Mouse (Mus musculus): ENCODE results near the gene Pla2g12b. TPM values are rescaled to one million over a fixed set of nuclear protein-coding genes. Genes with fewer than 3 reads are reported as not detected.
A peak's percentile ranks its signal among the peaks of the same experiment; 100 is the strongest.

Pla2g12b gene
- polyA plus RNA-seq, 1 experiment from 2014 or later, result not detected

DNA sequence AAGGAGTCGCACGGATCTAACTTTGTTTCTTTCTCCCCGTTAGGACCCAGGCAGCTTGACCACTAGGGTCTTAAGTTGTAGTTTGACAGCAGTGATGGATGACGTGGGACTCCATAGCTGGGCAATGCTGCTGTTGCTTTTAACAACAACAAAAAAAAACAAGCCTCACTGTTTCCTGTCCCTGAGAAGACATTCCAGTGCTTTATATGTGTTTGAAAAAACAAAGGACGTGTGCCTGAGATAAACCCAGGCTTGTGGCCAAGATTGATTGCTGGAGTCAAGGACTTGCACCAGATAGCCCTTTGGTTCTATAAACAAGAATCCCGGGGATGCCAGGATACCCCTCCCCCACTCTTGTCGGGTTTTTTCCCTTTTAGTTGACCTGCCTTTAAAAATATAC, 39.8 kb downstream of the Pla2g12b start:
- no peak for ATAC-seq (ENCODE audit: low FRiP score)
- H3K9me3 ChIP-seq (replicated peaks), result no peaks in the 10 kb centered on the region
- WGBS, result 17% methylated on average over 7 of the region's 7 CpGs
- no peak overlapping the region for H3K4me2 ChIP-seq
- H3K27ac ChIP-seq (replicated peaks), result no peak overlapping the region
- no peak overlapping the region for H3K9ac ChIP-seq (replicated peaks)
- H3K36me3 ChIP-seq, result no peaks in the 10 kb centered on the region
- H3K4me3 ChIP-seq (replicated peaks), result no peak overlapping the region
- H3K4me1 ChIP-seq, result 0 out of 2 replicates have a peak, but pooled peaks cover 7% of the 10 kb centered on the region
- H3K27me3 ChIP-seq (replicated peaks), result no peaks in the 10 kb centered on the region

DNA sequence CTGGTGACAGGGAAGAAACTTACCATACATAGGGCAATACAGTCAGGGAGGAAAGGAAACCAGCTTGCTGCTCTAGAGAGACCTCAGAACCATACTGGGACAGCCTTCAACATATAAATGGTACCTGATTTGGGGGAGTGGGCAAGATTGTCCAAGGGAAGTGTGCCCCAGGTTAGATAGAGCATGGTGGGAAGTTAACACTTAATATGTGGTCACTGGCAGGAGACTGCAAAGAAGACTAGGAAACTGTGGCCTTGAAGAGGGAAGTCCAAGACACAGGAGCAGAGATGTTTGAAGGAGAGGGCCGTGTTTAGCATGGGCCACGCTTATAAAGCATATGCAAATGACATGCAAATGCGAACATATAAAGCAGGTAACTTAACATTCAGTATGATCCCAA, 40.6 kb downstream of the Pla2g12b start:
- Histone ChIP-seq H3K9me3 (replicated peaks) (no peaks in the 10 kb centered on the region), H3K4me3 (replicated peaks) (no peak overlapping the region), H3K36me3 (no peaks in the 10 kb centered on the region), H3K4me2 (no peak overlapping the region), H3K4me1 (0 out of 2 replicates have a peak, but pooled peaks cover 7% of the 10 kb centered on the region), H3K27ac (replicated peaks) (no peak overlapping the region), H3K9ac (replicated peaks) (no peak overlapping the region), H3K27me3 (replicated peaks) (no peaks in the 10 kb centered on the region)
- 61% methylated on average over 3 of the region's 3 CpGs for WGBS
- no peak for ATAC-seq (ENCODE audit: low FRiP score)

DNA sequence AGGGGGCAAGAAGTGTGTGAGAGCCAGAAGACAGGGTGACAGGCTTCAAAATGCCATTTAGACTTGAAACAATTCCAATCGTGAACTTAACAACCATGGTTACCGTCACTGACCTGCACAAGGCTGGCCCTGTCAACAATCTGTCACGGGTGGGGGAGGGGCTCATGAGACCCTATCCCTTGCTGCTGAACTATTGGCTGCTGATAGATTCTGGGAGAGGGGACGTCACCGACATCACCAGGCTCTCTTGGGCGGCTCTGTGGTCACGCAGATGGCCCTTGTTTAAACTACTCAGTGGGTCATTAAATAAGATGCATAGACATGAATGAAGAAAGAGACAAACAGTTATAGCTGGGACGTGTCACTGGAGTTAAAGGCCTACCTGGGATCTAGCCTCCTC, 41.2 kb downstream of the Pla2g12b start:
- Histone ChIP-seq H3K4me1 (0 out of 2 replicates have a peak, but pooled peaks cover 4% of the 10 kb centered on the region), H3K27ac (replicated peaks) (no peak overlapping the region), H3K4me3 (replicated peaks) (no peak overlapping the region), H3K9me3 (replicated peaks) (no peaks in the 10 kb centered on the region), H3K27me3 (replicated peaks) (no peaks in the 10 kb centered on the region), H3K9ac (replicated peaks) (no peak overlapping the region), H3K4me2 (no peak overlapping the region), H3K36me3 (no peaks in the 10 kb centered on the region)
- no peak for ATAC-seq (ENCODE audit: low FRiP score)
- WGBS, result 32% methylated on average over 8 of the region's 8 CpGs

DNA sequence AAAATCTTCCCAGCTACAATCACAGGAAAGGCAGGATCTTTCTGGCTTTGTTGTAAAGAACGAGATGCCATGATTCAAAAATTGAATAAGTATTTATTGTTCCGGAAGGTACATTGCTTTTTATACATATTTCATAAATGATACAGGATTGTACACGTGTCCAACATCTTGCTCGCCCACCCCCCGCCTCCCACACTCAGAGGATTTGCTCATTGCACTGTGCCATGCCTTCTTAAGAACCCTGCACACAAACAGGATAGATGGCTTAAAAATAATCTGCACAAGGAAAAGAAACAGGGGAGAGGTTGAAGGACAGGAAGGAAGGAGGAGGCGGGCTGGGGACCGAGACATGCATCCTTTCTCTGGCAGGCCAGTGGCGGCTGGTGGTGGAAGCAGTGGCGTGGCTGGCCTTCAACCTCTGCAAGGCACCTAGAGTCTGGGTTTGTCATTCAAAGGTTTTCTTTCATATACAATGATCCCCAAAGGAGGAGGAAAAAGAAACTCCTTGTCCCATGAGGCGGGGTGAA, 43.5 kb downstream of the Pla2g12b start:
- peaks cover 5% of the 10 kb centered on the region; the same call in 1 of the 2 replicates for H3K4me1 ChIP-seq
- no peaks in the 10 kb centered on the region for H3K27me3 ChIP-seq (replicated peaks)
- 92% methylated on average over 10 of the region's 10 CpGs for WGBS
- no peak overlapping the region for H3K4me2 ChIP-seq
- ATAC-seq (ENCODE audit: low FRiP score), result no peak
- no peak overlapping the region for H3K27ac ChIP-seq (replicated peaks)
- no peaks in the 10 kb centered on the region for H3K9me3 ChIP-seq (replicated peaks)
- H3K36me3 ChIP-seq, result no peaks in the 10 kb centered on the region
- H3K4me3 ChIP-seq (replicated peaks), result no peak overlapping the region
- no peak overlapping the region for H3K9ac ChIP-seq (replicated peaks)

DNA sequence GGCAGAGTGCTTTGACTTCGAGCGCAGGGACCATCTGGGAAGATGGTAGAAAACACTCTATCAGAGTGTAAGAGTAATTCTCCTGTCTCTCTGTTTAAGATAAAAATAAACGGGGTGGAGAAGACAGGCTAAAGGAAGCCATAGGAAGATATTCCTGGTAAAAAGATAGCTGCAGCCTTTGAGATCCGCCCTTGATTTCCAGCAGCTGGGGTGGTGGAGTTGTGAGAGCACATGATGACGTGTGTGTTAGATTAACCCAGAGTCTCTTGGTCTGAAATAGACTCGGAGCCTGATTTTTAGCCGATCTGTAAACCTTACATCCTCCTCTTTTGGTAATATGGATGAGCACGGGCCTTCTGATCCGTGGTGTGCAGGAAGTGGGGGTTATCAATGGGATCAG, 44.1 kb downstream of the Pla2g12b start:
- Histone ChIP-seq H3K27ac (replicated peaks) (no peak overlapping the region), H3K27me3 (replicated peaks) (no peaks in the 10 kb centered on the region), H3K36me3 (no peaks in the 10 kb centered on the region), H3K4me3 (replicated peaks) (no peak overlapping the region), H3K9me3 (replicated peaks) (no peaks in the 10 kb centered on the region), H3K9ac (replicated peaks) (no peak overlapping the region), H3K4me2 (no peak overlapping the region), H3K4me1 (peaks cover 6% of the 10 kb centered on the region; the same call in 1 of the 2 replicates)
- WGBS, result 86% methylated on average over 9 of the region's 9 CpGs
- ATAC-seq (ENCODE audit: low FRiP score), result no peak

DNA sequence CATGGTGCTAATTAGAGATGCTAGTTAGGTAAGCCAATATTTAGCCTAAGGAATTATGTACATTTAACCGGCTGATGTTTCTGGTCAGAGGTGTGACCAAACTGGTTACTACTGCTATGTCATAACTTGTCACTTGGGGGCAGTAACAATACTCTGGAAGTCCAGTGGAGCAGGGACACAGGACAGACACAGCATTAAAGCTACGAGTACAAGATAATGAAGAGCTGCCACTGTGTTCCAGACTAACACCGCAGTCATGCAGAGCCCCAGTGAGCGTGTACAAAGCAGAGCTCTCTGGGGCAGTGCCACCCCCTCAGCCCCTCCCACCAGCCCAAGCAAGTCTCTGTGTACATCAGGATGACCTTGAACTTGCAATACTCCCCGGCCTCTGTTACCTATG, 48.4 kb downstream of the Pla2g12b start:
- Histone ChIP-seq H3K27me3 (replicated peaks) (no peaks in the 10 kb centered on the region), H3K9ac (replicated peaks) (no peak overlapping the region), H3K4me2 (no peak overlapping the region), H3K4me3 (replicated peaks) (no peak overlapping the region), H3K36me3 (no peaks in the 10 kb centered on the region), H3K9me3 (replicated peaks) (no peaks in the 10 kb centered on the region), H3K4me1 (peaks cover 2% of the 10 kb centered on the region; the same call in 1 of the 2 replicates), H3K27ac (replicated peaks) (no peak overlapping the region)
- WGBS, result 40% methylated on average over 5 of the region's 5 CpGs
- peak; percentile 50; the same call in 1 of the 2 replicates for ATAC-seq (ENCODE audit: low FRiP score)

DNA sequence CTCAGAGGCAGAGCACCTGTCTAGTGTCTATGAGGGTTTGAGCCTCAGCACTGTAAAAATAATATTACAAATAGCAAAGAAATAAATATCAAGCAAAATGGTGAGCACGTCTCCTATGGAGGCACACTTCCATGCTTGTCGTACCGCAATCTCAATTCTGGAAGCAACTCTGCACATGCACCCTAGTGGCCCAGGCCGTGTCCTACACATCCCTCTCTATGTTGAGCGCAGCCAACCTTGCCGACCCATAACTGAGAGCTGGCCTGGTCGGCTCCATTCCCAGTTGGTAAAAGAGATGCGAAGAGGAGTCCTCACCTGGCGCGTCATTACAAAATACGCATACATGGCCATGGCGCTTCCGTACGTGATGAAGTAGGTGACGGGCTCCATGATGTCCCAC, 51.2 kb downstream of the Pla2g12b start:
- H3K27ac ChIP-seq (replicated peaks), result no peak overlapping the region
- no peak for ATAC-seq (ENCODE audit: low FRiP score)
- no peak overlapping the region for H3K4me3 ChIP-seq (replicated peaks)
- peaks cover 2% of the 10 kb centered on the region; the same call in 1 of the 2 replicates for H3K4me1 ChIP-seq
- no peak overlapping the region for H3K9ac ChIP-seq (replicated peaks)
- no peaks in the 10 kb centered on the region for H3K27me3 ChIP-seq (replicated peaks)
- H3K36me3 ChIP-seq, result no peaks in the 10 kb centered on the region
- WGBS, result 94% methylated on average over 15 of the region's 15 CpGs
- no peak overlapping the region for H3K4me2 ChIP-seq
- no peaks in the 10 kb centered on the region for H3K9me3 ChIP-seq (replicated peaks)

DNA sequence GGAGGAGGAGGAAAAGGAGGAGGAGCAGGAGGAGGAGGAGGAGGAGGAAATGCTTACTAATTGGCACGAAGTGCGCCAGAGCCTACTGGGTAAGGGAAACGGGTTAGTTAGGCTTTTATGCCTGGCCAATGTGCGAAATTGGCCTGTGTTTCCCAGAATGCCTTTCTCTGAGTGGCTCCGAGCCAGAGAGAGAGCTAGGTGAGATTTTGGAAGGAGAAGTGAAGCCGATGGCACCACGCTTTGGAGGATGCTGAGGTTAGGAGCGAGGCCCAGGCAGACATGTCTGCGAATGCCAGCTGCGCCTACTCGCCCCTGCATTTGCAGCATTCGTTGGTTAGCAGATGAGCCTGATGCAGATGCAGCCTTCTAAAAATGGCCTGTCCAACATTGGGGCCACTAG, 56.3 kb downstream of the Pla2g12b start:
- Histone ChIP-seq H3K27me3 (replicated peaks) (no peaks in the 10 kb centered on the region), H3K27ac (replicated peaks) (0 out of 2 replicates have a peak overlapping the region, but pooled peaks have one; percentile 25), H3K9me3 (replicated peaks) (no peaks in the 10 kb centered on the region), H3K4me3 (replicated peaks) (no peak overlapping the region), H3K4me1 (no peaks in the 10 kb centered on the region), H3K4me2 (no peak overlapping the region), H3K36me3 (no peaks in the 10 kb centered on the region), H3K9ac (replicated peaks) (no peak overlapping the region)
- ATAC-seq (ENCODE audit: low FRiP score), result no peak
- WGBS, result 72% methylated on average over 12 of the region's 12 CpGs

DNA sequence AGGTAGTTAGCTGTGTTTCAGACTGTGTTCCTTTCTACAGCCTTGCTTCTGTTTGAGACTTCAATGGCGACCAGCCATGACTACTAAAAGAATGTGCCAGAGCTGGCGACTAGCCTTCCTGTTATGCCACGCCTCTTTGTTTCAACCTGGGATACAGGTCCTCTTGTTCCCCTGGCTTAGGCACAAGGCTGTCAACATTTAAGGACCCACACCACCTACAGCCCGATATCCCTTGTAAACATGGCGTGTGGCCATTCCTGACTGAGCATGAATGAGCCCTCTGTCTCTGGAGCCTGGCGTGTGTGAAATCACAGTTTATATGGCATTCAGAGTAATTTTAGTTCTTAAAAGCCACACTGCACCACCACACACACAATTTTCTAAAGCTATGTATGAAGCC, 58.8 kb downstream of the Pla2g12b start:
- H3K4me1 ChIP-seq, result no peaks in the 10 kb centered on the region
- H3K9me3 ChIP-seq (replicated peaks), result no peaks in the 10 kb centered on the region
- H3K4me2 ChIP-seq, result no peak overlapping the region
- no peak overlapping the region for H3K4me3 ChIP-seq (replicated peaks)
- no peak overlapping the region for H3K9ac ChIP-seq (replicated peaks)
- no peaks in the 10 kb centered on the region for H3K36me3 ChIP-seq
- H3K27ac ChIP-seq (replicated peaks), result no peak overlapping the region; the same call in 1 of the 2 replicates
- WGBS, result 75% methylated on average over 6 of the region's 6 CpGs
- H3K27me3 ChIP-seq (replicated peaks), result no peaks in the 10 kb centered on the region
- no peak for ATAC-seq (ENCODE audit: low FRiP score)

DNA sequence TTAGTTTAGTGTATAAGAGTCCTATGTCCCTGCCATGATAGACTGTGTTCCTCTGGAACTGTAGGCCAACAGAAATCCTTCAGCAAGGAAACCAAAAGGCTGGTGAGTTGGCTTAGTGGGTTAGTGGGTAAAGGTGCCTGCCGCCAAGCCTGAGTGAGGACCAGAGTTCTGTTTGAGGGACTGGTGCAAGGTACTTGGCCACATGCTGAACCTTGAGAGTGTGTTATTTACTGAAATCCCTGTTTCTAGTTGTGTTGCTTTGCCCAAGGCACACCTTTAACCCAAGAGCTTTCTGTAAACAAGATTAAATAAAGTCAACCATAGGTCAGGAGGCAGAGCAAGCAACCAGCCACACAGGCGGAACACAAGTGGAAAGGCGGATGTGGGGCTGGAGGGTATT, 62.1 kb downstream of the Pla2g12b start:
- Histone ChIP-seq H3K27me3 (replicated peaks) (no peaks in the 10 kb centered on the region), H3K9ac (replicated peaks) (no peak overlapping the region), H3K9me3 (replicated peaks) (no peaks in the 10 kb centered on the region), H3K27ac (replicated peaks) (no peak overlapping the region), H3K4me2 (no peak overlapping the region), H3K36me3 (no peaks in the 10 kb centered on the region), H3K4me3 (replicated peaks) (no peak overlapping the region), H3K4me1 (peaks cover 2% of the 10 kb centered on the region; the same call in 1 of the 2 replicates)
- 88% methylated on average over 3 of the region's 3 CpGs for WGBS
- ATAC-seq (ENCODE audit: low FRiP score), result no peak

DNA sequence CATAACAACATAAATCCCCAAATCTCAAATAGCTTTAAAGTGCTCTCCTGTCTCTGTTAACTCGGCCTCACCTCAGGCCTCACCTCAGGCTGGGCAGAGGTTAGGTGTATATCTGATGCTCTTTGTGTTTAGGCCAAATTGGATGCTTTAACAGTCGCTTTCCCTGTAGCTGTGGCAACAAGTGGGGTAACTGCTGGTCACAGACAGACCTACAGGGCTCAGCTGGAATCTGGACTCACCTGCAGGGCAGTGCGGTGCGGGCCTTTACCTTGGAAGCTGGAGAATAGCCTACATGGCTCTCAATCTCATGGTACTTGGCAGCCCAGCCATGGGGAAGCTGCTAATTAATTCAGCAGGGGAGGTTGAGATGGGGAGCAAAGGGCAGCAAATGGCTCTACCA, 63.2 kb downstream of the Pla2g12b start:
- 80% methylated on average over 4 of the region's 4 CpGs for WGBS
- no peak overlapping the region for H3K4me3 ChIP-seq (replicated peaks)
- ATAC-seq (ENCODE audit: low FRiP score), result no peak
- no peaks in the 10 kb centered on the region for H3K9me3 ChIP-seq (replicated peaks)
- H3K27ac ChIP-seq (replicated peaks), result no peak overlapping the region
- H3K27me3 ChIP-seq (replicated peaks), result no peaks in the 10 kb centered on the region
- H3K36me3 ChIP-seq, result no peaks in the 10 kb centered on the region
- no peak overlapping the region for H3K4me2 ChIP-seq
- peaks cover 4% of the 10 kb centered on the region; the same call in 1 of the 2 replicates for H3K4me1 ChIP-seq
- H3K9ac ChIP-seq (replicated peaks), result no peak overlapping the region

DNA sequence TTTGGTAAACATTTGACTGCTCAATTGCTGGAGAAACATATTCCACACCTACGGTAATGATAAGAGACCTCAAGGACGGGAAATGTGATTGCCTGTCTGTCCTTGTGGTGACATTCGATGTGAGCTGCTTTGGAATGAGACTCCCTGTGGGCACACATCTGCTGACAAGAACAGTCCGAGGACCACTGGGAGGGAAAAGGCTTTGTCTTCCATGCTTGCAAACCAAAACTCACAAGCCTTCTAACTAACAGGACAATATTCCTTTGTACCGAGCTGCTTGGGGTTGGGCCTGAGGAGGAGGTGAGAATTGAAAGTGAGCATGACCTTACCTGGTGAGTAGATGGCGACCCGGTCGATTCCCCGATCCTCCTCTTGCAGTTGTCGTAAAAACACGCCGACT, 63.8 kb downstream of the Pla2g12b start:
- Histone ChIP-seq H3K27me3 (replicated peaks) (no peaks in the 10 kb centered on the region), H3K9ac (replicated peaks) (no peak overlapping the region), H3K4me3 (replicated peaks) (no peak overlapping the region), H3K4me1 (peaks cover 8% of the 10 kb centered on the region; the same call in 1 of the 2 replicates), H3K27ac (replicated peaks) (no peak overlapping the region), H3K9me3 (replicated peaks) (no peaks in the 10 kb centered on the region), H3K4me2 (no peak overlapping the region), H3K36me3 (no peaks in the 10 kb centered on the region)
- WGBS, result 85% methylated on average over 12 of the region's 12 CpGs
- ATAC-seq (ENCODE audit: low FRiP score), result no peak
